Mouse (Mus musculus): ENCODE results near the gene Efna5. TPM values are rescaled to one million over a fixed set of nuclear protein-coding genes. Genes with fewer than 3 reads are reported as not detected.

Gene Efna5
- polyA plus RNA-seq, 1 experiment from 2014 or later: 2.6 TPM

DNA sequence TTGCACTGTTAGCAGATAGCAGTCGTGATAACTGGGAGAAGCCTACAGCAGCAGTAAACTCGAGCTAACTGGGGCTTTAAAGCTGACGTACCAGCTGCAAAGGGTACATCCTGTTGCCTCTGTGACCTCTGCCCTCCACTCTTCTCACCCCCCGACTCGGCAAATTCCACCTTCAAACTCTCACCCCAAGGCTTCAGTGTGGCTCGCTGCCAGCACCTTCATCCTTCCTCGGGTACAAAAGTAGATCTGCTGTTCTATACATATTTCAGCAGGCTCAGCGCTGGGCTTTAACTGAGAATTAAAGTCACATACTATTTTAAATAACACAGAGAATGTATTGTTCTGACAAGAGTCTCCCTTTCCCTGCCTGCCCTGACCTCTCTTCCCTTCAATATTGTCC is 62.3 kb downstream of the Efna5 start:
- DNase-seq (no peak), ATAC-seq (ENCODE audit: low read depth) (no peak)
- no peak overlapping the region for H3K4me2 ChIP-seq
- H3K36me3 ChIP-seq: no peaks in the 10 kb centered on the region
- no peak overlapping the region for H3K27ac ChIP-seq
- no peaks in the 10 kb centered on the region for H3K9me3 ChIP-seq (replicated peaks)
- WGBS (ENCODE audit: insufficient replicate concordance): 29% methylated on average over 8 of the region's 8 CpGs
- no peak overlapping the region for H3K4me3 ChIP-seq (replicated peaks)
- H3K4me1 ChIP-seq (replicated peaks): 0 out of 2 replicates have a peak, but pooled peaks cover 4% of the 10 kb centered on the region
- no peak overlapping the region for H3K9ac ChIP-seq
- H3K27me3 ChIP-seq: no peaks in the 10 kb centered on the region

DNA sequence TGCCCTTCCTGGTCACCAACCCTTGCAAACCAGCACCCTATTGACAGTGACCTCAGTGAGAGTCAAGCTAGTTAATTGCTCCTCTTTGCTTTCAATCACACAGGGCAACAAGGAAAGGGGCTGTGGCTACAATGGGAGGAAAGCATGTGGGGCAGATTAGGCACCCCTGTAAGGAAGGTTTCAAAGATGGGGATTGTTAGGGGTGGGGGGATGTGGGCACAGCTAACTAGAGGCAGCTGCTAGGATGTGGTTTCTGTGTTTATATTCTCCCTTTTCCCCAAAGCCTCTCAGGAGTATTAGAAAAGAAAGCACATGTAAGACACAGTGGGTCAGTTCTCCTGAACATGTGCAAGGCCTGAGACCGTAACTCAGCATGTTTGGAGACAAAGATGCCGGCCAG is 62.8 kb downstream of the Efna5 start:
- ATAC-seq (ENCODE audit: low read depth): no peak
- H3K27ac ChIP-seq: no peak overlapping the region
- no peaks in the 10 kb centered on the region for H3K36me3 ChIP-seq
- DNase-seq: no peak
- 0 out of 2 replicates have a peak, but pooled peaks cover 4% of the 10 kb centered on the region for H3K4me1 ChIP-seq (replicated peaks)
- no peak overlapping the region for H3K4me3 ChIP-seq (replicated peaks)
- H3K9me3 ChIP-seq (replicated peaks): no peaks in the 10 kb centered on the region
- no peaks in the 10 kb centered on the region for H3K27me3 ChIP-seq
- H3K9ac ChIP-seq: no peak overlapping the region
- 59% methylated on average over 2 of the region's 2 CpGs for WGBS (ENCODE audit: insufficient replicate concordance)
- no peak overlapping the region for H3K4me2 ChIP-seq

DNA sequence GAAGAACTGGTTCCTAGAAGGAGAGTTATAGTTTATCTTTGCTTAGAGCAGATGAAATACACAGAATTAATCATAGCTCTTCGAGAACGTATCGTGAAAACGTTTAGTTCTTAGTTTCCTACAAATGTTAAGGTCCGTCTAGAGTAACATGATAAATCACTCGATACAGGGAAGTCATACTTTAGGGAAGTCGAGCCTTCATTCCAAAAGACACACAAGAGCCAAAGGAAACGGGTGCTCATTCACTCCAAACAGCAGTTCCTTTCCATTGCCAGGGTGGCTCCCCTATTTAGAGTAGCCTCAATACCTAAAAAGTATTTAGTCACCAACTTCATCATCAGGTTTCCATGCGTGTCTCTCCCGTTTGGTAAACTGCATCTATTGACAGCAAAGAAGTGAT is 64.2 kb downstream of the Efna5 start:
- Histone ChIP-seq H3K36me3 (no peaks in the 10 kb centered on the region), H3K9me3 (replicated peaks) (no peaks in the 10 kb centered on the region), H3K4me1 (replicated peaks) (0 out of 2 replicates have a peak, but pooled peaks cover 4% of the 10 kb centered on the region), H3K27me3 (no peaks in the 10 kb centered on the region), H3K4me3 (replicated peaks) (no peak overlapping the region), H3K27ac (no peak overlapping the region), H3K4me2 (no peak overlapping the region), H3K9ac (no peak overlapping the region)
- 40% methylated on average over 10 of the region's 10 CpGs for WGBS (ENCODE audit: insufficient replicate concordance)
- DNase-seq (no peak), ATAC-seq (ENCODE audit: low read depth) (no peak)

DNA sequence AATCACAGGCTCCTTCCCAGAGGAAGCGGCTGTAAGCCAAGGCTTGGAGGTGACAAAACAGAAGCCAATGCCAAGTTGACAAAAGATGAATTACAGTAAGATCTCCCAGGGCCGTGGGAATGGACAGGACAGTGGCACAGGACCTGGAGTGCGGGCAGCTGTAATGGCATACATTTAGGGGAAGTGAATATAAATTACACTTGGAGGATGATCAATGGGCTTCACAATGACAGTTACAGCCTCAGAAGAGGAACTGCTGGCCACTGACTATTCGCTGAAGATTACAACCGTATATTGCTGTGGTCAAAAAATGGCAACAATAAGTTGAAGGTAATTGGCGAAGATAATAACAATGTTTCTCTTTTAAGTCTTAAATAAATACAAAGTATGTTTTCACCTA is 67.7 kb downstream of the Efna5 start:
- no peaks in the 10 kb centered on the region for H3K9me3 ChIP-seq (replicated peaks)
- no peak for DNase-seq
- H3K4me3 ChIP-seq (replicated peaks): no peak overlapping the region
- no peaks in the 10 kb centered on the region for H3K36me3 ChIP-seq
- 47% methylated on average over 6 of the region's 6 CpGs for WGBS (ENCODE audit: insufficient replicate concordance)
- no peaks in the 10 kb centered on the region for H3K27me3 ChIP-seq
- no peak overlapping the region for H3K27ac ChIP-seq
- ATAC-seq (ENCODE audit: low read depth): no peak
- no peak overlapping the region for H3K9ac ChIP-seq
- no peaks in the 10 kb centered on the region for H3K4me1 ChIP-seq (replicated peaks)
- H3K4me2 ChIP-seq: no peak overlapping the region

DNA sequence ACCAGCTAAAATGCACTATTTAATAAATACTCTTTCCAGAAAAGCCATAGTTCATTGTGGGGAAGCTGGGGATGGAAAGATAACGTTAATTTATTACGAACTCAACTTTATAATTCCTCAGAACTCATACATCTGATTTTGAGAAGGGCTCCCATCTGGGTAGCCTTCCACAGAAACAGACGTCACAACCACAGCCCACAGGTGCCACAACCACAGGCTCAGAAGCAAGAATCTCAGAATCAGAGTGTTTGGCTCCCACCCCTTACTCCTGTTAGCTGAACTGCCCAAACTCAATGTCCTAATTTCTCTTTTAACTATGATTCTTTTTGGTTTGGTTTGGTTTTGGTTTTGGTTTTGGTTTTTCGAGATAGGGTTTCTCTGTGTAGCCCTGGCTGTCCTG is 73.2 kb downstream of the Efna5 start:
- WGBS (ENCODE audit: insufficient replicate concordance): 64% methylated on average over 4 of the region's 4 CpGs

DNA sequence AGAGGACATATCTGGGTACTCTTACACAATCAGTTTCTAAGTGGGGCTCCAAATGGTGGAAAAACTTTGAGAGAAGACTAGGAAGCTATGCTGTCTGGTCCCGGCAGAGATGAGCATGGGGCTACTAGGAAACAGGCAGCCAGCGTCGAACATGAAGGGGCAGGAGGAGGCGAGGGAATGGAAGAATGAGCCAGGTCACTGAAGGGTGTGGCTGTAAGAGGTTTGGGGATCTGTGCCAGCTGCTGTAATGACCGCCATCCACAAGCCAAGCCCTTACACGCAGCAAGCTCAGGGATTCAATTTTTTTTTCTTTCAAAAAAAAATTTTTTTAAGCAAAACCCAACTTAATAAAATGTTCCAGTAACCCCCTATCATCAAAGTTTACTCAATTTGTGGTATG is 74.5 kb downstream of the Efna5 start:
- Histone ChIP-seq H3K9ac (no peak overlapping the region), H3K36me3 (no peaks in the 10 kb centered on the region), H3K9me3 (replicated peaks) (no peaks in the 10 kb centered on the region), H3K4me1 (replicated peaks) (no peaks in the 10 kb centered on the region), H3K4me2 (no peak overlapping the region), H3K27me3 (no peaks in the 10 kb centered on the region), H3K27ac (no peak overlapping the region), H3K4me3 (replicated peaks) (no peak overlapping the region)
- ATAC-seq (ENCODE audit: low read depth) (no peak), DNase-seq (no peak)
- WGBS (ENCODE audit: insufficient replicate concordance): 72% methylated on average over 6 of the region's 6 CpGs

More for the DNA sequence above, 73.2 kb downstream of the Efna5 start:
- Histone ChIP-seq H3K4me2 (no peak overlapping the region), H3K4me3 (replicated peaks) (no peak overlapping the region), H3K36me3 (no peaks in the 10 kb centered on the region), H3K27ac (no peak overlapping the region), H3K9me3 (replicated peaks) (no peaks in the 10 kb centered on the region), H3K27me3 (no peaks in the 10 kb centered on the region), H3K4me1 (replicated peaks) (no peaks in the 10 kb centered on the region), H3K9ac (no peak overlapping the region)
- DNase-seq (no peak), ATAC-seq (ENCODE audit: low read depth) (no peak)

DNA sequence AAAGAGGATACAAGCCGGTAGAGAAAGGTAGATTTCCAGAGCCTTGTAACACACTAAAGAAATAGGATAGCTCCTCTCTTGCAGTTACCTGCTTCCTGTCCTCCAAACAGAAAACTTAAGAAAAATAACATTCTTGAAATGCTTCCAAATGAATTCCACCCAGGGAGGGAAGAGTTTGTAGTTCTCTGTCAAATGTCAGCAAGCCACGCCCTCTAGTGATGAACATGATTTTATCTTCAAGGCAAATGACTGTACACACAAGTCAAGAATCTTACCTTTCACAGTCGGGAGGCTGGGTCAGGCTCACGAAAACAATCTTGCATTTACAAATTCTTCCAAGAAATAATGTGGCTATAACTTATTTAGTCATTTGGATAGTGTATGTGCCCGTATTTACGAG is 78.4 kb downstream of the Efna5 start:
- no peak for DNase-seq
- H3K27ac ChIP-seq: no peak overlapping the region
- 64% methylated on average over 6 of the region's 6 CpGs for WGBS (ENCODE audit: insufficient replicate concordance)

DNA sequence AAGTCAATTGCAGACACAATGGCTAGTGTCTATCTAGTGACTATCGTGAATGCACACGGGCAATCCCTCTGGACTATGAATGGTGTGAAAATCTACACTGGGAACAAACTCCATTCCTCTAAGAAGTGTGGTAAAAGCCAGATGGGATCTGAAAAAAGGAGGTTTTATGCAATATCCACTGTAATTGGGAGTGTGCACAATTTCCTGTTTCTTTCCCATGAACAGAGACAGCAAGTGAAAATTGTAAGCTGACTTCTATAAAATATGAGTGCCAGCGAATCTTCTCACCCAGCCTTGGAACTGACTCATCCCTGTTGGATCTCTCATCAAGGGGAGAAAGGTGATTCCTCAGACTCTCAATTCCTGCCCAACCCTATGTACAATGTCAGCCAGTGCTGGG is 83.8 kb downstream of the Efna5 start:
- Histone ChIP-seq H3K36me3 (no peaks in the 10 kb centered on the region), H3K4me2 (no peak overlapping the region), H3K9me3 (replicated peaks) (no peaks in the 10 kb centered on the region), H3K4me1 (replicated peaks) (no peaks in the 10 kb centered on the region), H3K27ac (no peak overlapping the region), H3K4me3 (replicated peaks) (no peak overlapping the region), H3K9ac (no peak overlapping the region), H3K27me3 (no peaks in the 10 kb centered on the region)
- no peak for ATAC-seq (ENCODE audit: low read depth)
- 76% methylated on average over 3 of the region's 3 CpGs for WGBS (ENCODE audit: insufficient replicate concordance)
- no peak for DNase-seq

More for the DNA sequence above, 78.4 kb downstream of the Efna5 start:
- no peak overlapping the region for H3K4me2 ChIP-seq
- no peaks in the 10 kb centered on the region for H3K9me3 ChIP-seq (replicated peaks)
- ATAC-seq (ENCODE audit: low read depth): no peak
- H3K27me3 ChIP-seq: no peaks in the 10 kb centered on the region
- no peak overlapping the region for H3K4me3 ChIP-seq (replicated peaks)
- H3K9ac ChIP-seq: no peak overlapping the region
- H3K4me1 ChIP-seq (replicated peaks): no peaks in the 10 kb centered on the region
- H3K36me3 ChIP-seq: no peaks in the 10 kb centered on the region

DNA sequence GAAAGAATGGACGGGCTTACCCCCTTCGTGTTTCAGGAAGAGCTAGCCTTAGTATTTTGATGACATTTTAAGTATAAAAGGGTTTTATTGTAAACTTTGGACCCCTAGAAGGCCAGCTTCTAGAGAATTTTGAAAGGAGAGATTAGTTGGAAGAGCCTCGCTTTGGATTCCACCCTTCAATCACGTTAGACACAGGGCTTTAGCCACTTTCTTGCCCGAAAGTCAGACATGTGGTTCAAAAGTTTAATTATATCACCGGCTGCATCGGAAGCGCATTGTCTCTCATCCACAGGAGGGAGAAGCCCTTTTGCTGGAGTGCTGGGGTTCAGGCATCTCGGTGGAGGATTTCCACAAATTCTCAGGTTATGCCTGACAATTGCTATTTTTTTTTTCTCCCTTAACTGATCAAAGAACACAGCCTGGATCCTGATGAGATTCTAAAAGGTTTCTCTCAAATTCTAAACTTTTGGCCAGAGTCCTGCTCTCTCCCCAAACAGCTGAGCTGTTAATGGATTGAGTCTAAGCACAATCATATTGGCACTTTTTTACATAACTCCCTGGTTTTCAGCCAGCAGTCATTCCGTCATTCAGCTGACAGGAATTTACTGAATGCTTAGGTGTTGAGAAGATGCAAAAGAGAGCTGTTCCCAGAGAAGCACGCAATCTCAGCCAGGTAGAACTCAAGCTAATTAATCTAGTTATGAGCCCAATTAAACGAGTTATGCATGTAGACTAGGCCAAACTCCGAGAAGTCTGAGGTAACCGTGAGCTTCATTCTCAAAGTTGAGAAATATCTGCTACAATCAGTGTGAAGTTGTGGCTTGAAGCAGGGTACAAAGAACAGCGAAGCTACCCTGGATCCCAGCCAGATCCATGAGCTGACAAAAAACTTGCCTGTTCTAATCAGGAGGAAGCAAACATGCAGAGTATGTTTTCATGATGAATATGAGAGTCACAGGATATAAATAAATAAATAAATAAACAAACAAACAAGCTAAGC is 91.5 kb downstream of the Efna5 start:
- Histone ChIP-seq H3K4me1 (replicated peaks) (no peaks in the 10 kb centered on the region), H3K4me3 (replicated peaks) (no peak overlapping the region), H3K36me3 (no peaks in the 10 kb centered on the region), H3K4me2 (no peak overlapping the region), H3K9ac (no peak overlapping the region), H3K9me3 (replicated peaks) (no peaks in the 10 kb centered on the region), H3K27me3 (no peaks in the 10 kb centered on the region), H3K27ac (no peak overlapping the region)
- ATAC-seq (ENCODE audit: low read depth) (no peak), DNase-seq (no peak)
- WGBS (ENCODE audit: insufficient replicate concordance): 52% methylated on average over 15 of the region's 15 CpGs

DNA sequence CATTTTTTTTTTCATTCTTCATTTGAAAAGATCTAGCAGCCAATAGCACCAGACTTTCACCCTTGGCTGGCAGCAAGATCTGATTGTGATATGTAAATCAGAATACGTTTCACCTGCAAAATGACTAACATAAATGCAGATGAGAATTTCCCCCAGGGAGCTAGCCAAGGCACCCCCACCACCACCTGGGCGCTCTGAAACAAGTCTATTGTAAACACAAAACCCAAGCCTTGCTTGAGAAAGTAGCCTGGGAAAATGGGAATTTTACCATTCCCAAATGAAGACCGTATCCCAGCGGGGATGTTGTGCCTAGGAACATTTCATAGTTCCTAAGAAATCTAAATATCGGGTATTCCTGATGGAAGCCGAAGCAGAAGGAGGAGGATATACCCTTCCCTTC is 92.3 kb downstream of the Efna5 start:
- no peak overlapping the region for H3K9ac ChIP-seq
- WGBS (ENCODE audit: insufficient replicate concordance): 55% methylated on average over 6 of the region's 6 CpGs
- H3K4me2 ChIP-seq: no peak overlapping the region
- no peaks in the 10 kb centered on the region for H3K27me3 ChIP-seq
- no peak overlapping the region for H3K27ac ChIP-seq
- ATAC-seq (ENCODE audit: low read depth) (no peak), DNase-seq (no peak)
- no peaks in the 10 kb centered on the region for H3K36me3 ChIP-seq
- H3K4me1 ChIP-seq (replicated peaks): no peaks in the 10 kb centered on the region
- H3K4me3 ChIP-seq (replicated peaks): no peak overlapping the region
- H3K9me3 ChIP-seq (replicated peaks): no peaks in the 10 kb centered on the region

DNA sequence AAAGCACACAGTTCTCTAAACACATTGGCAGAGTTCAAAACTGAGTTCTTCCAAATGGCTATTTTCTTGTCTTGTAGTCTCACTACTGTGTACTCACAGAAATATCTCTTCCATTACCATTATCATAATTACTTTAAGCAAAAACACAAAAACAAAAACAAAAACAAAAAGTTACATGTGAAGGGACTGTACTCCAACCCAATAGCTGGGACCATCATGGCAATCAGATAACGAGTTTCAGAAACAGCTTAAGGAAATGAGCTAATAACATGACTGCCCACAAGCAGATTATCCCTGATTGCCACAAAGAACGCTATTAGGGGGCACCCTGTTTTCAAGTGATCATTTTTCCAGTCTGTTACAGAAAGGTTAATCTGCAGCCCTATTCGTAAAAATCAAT is 93.3 kb downstream of the Efna5 start:
- DNase-seq: no peak

DNA sequence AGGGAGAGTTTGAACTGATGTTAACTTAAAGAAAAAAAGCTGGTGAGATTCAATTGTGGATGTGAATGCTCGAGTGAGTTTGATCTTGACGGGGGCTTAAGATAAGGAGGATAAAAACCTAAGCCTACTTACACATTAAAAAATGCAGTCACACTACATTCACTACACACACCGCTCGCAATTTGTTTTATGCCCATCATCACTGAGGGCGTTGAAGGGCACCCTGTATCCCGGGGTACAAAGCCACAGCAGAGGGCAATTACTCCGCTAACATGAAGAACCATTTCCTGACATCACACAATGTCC is 94.6 kb downstream of the Efna5 start:
- no peak overlapping the region for H3K9ac ChIP-seq
- H3K9me3 ChIP-seq (replicated peaks): no peaks in the 10 kb centered on the region
- DNase-seq (no peak), ATAC-seq (ENCODE audit: low read depth) (no peak)
- no peaks in the 10 kb centered on the region for H3K4me1 ChIP-seq (replicated peaks)
- no peaks in the 10 kb centered on the region for H3K36me3 ChIP-seq
- no peak overlapping the region for H3K27ac ChIP-seq
- no peak overlapping the region for H3K4me3 ChIP-seq (replicated peaks)
- no peaks in the 10 kb centered on the region for H3K27me3 ChIP-seq
- H3K4me2 ChIP-seq: no peak overlapping the region
- WGBS (ENCODE audit: insufficient replicate concordance): 72% methylated on average over 7 of the region's 7 CpGs

More for the DNA sequence above, 93.3 kb downstream of the Efna5 start:
- Histone ChIP-seq H3K36me3 (no peaks in the 10 kb centered on the region), H3K4me3 (replicated peaks) (no peak overlapping the region), H3K9me3 (replicated peaks) (no peaks in the 10 kb centered on the region), H3K9ac (no peak overlapping the region), H3K27ac (no peak overlapping the region), H3K4me1 (replicated peaks) (no peaks in the 10 kb centered on the region), H3K27me3 (no peaks in the 10 kb centered on the region), H3K4me2 (no peak overlapping the region)
- WGBS (ENCODE audit: insufficient replicate concordance): 26% methylated on average over 3 of the region's 3 CpGs
- ATAC-seq (ENCODE audit: low read depth): no peak

Measured in liver, embryonic 13.5 days (tissue).